Mouse (Mus musculus) CH12.LX (cell line): ENCODE measurements at regions not wholly inside any gene's neighbourhood (a gene's known extent, or its start where the extent isn't known, plus 50 kb on each side); places are given as distances from the start of the nearest gene placed in this dataset.
"Not testable (repeated sequence)": the region's sequence is repeated elsewhere in the genome, so short reads cannot be mapped to it uniquely, and the experiment has no call there.

Experiments used
- DNase-seq: peaks from one replicate; pipeline ENCODE4 v3.0.0-alpha.2; 2013; ENCODE audit errors: extremely low read depth
- H3K27ac ChIP-seq: 2 replicates; pipeline ENCODE4 v1.5.1; 2012; ENCODE audit warnings: low read depth, mild to moderate bottlenecking, control low read depth, moderate library complexity; ENCODE audit not compliant: insufficient read depth
- H3K27me3 ChIP-seq: replicated peaks from 2 replicates; pipeline ENCODE3; 2012; ENCODE audit warnings: inconsistent platforms
- H3K36me3 ChIP-seq, 2 experiments: replicated peaks in 1 of 2; 2 replicates each; pipeline versions ENCODE3 to v1.6.1; 2012; ENCODE audit warnings: inconsistent platforms in 1 of 2, low read length in 1 of 2, mild to moderate bottlenecking in 1 of 2, mixed read lengths in 1 of 2, moderate library complexity in 1 of 2; ENCODE audit not compliant: control insufficient read depth in 1 of 2, insufficient read depth in 1 of 2
- H3K4me1 ChIP-seq, 2 experiments: 2 replicates each; pipeline ENCODE4 v1.6.1; 2012; ENCODE audit warnings: inconsistent platforms in 1 of 2, moderate library complexity in 1 of 2; ENCODE audit not compliant: insufficient read depth in 2 of 2, control insufficient read depth in 1 of 2
- H3K4me2 ChIP-seq: 2 replicates; pipeline ENCODE4 v1.6.1; 2012; ENCODE audit warnings: low read depth, mild to moderate bottlenecking, control low read depth; ENCODE audit not compliant: poor library complexity, insufficient read depth, severe bottlenecking
- H3K4me3 ChIP-seq, 3 experiments: fragments of 150-350 bp in 1 of 3; sonication (generic) in 1 of 3; replicated peaks in 1 of 3; 2 replicates each; pipeline versions ENCODE3 to v1.5.1; 2011 to 2012; ENCODE audit warnings: low read depth in 2 of 3, low read length in 2 of 3, mild to moderate bottlenecking in 2 of 3, moderate library complexity in 2 of 3, control low read depth in 1 of 3, improper control_type of control experiment in 1 of 3, inconsistent platforms in 1 of 3, mixed read lengths in 1 of 3; ENCODE audit not compliant: poor library complexity in 1 of 3
- H3K79me2 ChIP-seq: replicated peaks from 2 replicates; pipeline ENCODE4 v1.6.1; 2012; ENCODE audit warnings: mild to moderate bottlenecking, moderate library complexity; ENCODE audit not compliant: control insufficient read depth, poor library complexity, insufficient read depth, severe bottlenecking; ENCODE audit errors: extremely low read depth
- H3K9ac ChIP-seq: 2 replicates; pipeline ENCODE4 v1.6.1; 2012; ENCODE audit warnings: low read depth, mild to moderate bottlenecking, control low read depth, moderate library complexity; ENCODE audit not compliant: insufficient read depth
- H3K9me3 ChIP-seq: replicated peaks from 2 replicates; pipeline ENCODE3; 2012; ENCODE audit warnings: low read length, inconsistent platforms, mixed read lengths
- CTCF ChIP-seq, 2 experiments: IDR thresholded peaks in 1 of 2; conservative IDR thresholded peaks in 1 of 2; 2 replicates each; pipeline ENCODE4 v1.5.1; 2011 to 2012; ENCODE audit warnings: low read depth in 2 of 2, low read length in 2 of 2, improper control_type of control experiment in 1 of 2, inconsistent platforms in 1 of 2, mild to moderate bottlenecking in 1 of 2, moderate library complexity in 1 of 2
- POLR2A ChIP-seq: IDR thresholded peaks from 2 replicates; pipeline ENCODE4 v1.6.1; 2011; ENCODE audit warnings: low read depth, mild to moderate bottlenecking, improper control_type of control experiment, low read length
- SMC3 ChIP-seq: IDR thresholded peaks from 2 replicates; pipeline ENCODE4 v1.6.1; 2011; ENCODE audit warnings: low read depth, low read length, improper control_type of control experiment
- TBP ChIP-seq: conservative IDR thresholded peaks from 2 replicates; pipeline ENCODE4 v1.6.1; 2011; ENCODE audit warnings: low read depth, low read length, improper control_type of control experiment
- dilution Hi-C: fragments of 300-500 bp; cut with MboI; formaldehyde crosslinking; loops from 2 replicates; pipeline ENCODE4 v1.14.3; 2020; ENCODE audit warnings: low sequenced_read_pairs; ENCODE audit not compliant: extremely low pct_unique_long_range_greater_than_20kb, extremely low pct_ligation_motif_present
- in situ Hi-C: fragments of 300-500 bp; cut with MboI; formaldehyde crosslinking; loops from 3 replicates; pipeline ENCODE4 v1.14.3; 2019; ENCODE audit warnings: low sequenced_read_pairs, low pct_ligation_motif_present, low pct_unique_long_range_greater_than_20kb, mixed read lengths

GRCm38 (mm10) chr5:3283083-3283482, 58.2 kb upstream of the Cdk6 start:
- DNase-seq = no peak
- dilution Hi-C loops = no loop called here
- Histone ChIP-seq H3K27me3 (no peaks in the 10 kb centered on the region), H3K9me3 (peaks cover 5% of the 10 kb centered on the region), H3K36me3 (no peaks in the 10 kb centered on the region), H3K9ac (no peak overlapping the region), H3K4me1 (no peaks in the 10 kb centered on the region), H3K79me2 (no peaks in the 10 kb centered on the region), H3K27ac (no peak overlapping the region), H3K4me2 (no peak overlapping the region), H3K4me3 (no peak overlapping the region)
- in situ Hi-C loops = no loop called here
- TF ChIP-seq TBP (no peak), CTCF (conservative IDR thresholded peaks at IDR 0.05 in 1 of 2, IDR thresholded peaks at IDR 0.05 in 1 of 2; ENCODE audit: low read depth in 2 of 2, low read length in 2 of 2) (peak in 1 of 2 experiments; percentile 29; a peak in 1 of 4 replicates), SMC3 (no peak; the same call in 1 of the 2 replicates), POLR2A (no peak)

DNA sequence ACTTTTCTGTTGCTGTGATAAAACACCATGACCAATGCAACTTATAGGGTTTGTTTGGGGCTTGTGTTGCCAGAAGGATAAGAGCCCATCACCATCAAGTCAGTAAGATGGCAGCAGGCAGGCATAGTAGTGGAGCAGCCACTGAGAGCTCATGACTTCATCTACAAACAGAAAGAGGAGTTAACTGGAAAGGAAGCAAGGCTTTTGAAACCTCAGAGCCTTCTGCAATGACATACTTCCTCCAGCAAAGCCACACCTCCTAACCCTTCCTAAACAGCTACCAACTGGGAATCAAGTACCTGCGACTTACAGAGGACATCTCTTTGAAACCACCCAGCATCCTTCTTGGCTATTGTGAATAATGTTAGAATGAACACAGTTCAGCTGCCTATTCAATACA, 57.0 kb upstream of the Cdk6 start:
- H3K36me3 ChIP-seq, H3K79me2 ChIP-seq, H3K27me3 ChIP-seq, H3K27ac ChIP-seq, DNase-seq, dilution Hi-C loops, H3K4me2 ChIP-seq, H3K4me1 ChIP-seq, in situ Hi-C loops, H3K9me3 ChIP-seq, H3K4me3 ChIP-seq, H3K9ac ChIP-seq: not testable (repeated sequence)

DNA sequence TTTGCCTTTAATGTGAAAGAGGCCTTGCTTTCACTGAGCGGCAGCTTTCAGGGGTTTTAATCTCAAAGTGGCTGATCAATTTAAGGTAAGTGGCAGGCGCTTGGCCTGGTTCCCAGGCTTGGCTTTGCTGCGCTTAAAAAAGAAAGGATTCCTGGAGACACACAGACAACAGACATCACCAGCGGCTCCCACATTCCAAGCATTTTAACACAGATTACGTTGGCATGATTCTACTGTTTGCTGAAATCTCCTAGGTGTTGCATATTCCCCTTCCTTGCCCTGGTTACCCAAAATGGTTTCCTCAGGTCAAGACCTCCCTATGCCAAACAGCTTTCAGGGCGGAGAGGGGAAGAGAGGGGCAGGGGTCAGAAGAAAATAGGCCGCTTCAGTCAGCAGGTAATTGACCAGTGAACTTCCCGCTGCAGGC, 51.3 kb upstream of the Cdk6 start:
- H3K36me3 ChIP-seq, H3K4me2 ChIP-seq, H3K9me3 ChIP-seq, H3K27me3 ChIP-seq, DNase-seq, H3K79me2 ChIP-seq, H3K9ac ChIP-seq, H3K4me1 ChIP-seq, in situ Hi-C loops, H3K4me3 ChIP-seq, H3K27ac ChIP-seq, dilution Hi-C loops: not testable (repeated sequence)
